Mouse (Mus musculus) kidney, embryonic 15.5 days (tissue): ENCODE measurements around the gene Dad1. TPM values are rescaled to one million over a fixed set of nuclear protein-coding genes. Genes with fewer than 3 reads are reported as not detected.
A peak's percentile ranks its signal among the peaks of the same experiment; 100 is the strongest.

Experiments
- ATAC-seq: fragments of 200-750 bp; cut with Nextera tagmentation; replicated peaks from 2 replicates; pipeline ENCODE4 v1.8.0; 2017; ENCODE audit warnings: moderate TSS enrichment; ENCODE audit not compliant: low FRiP score
- H3K27ac ChIP-seq: fragments of 300-500 bp; sonication (generic); 2 replicates; pipeline ENCODE4 v1.5.1; 2015; ENCODE audit warnings: mild to moderate bottlenecking, inconsistent platforms
- H3K27me3 ChIP-seq: fragments of 300-500 bp; sonication (generic); 2 replicates; pipeline ENCODE4 v1.6.1; 2015; ENCODE audit warnings: inconsistent platforms
- H3K36me3 ChIP-seq: fragments of 300-500 bp; sonication (generic); 2 replicates; pipeline ENCODE4 v1.6.1; 2015; ENCODE audit warnings: inconsistent platforms
- H3K4me1 ChIP-seq: fragments of 300-500 bp; sonication (generic); 2 replicates; pipeline ENCODE4 v1.6.1; 2015; ENCODE audit warnings: inconsistent platforms
- H3K4me2 ChIP-seq: fragments of 300-500 bp; sonication (generic); 2 replicates; pipeline ENCODE4 v1.6.1; 2015; ENCODE audit warnings: moderate library complexity, mild to moderate bottlenecking, inconsistent platforms
- H3K4me3 ChIP-seq: fragments of 300-500 bp; sonication (generic); replicated peaks from 2 replicates; pipeline ENCODE4 v1.5.1; 2015; ENCODE audit warnings: mild to moderate bottlenecking, inconsistent platforms
- H3K9ac ChIP-seq: fragments of 300-500 bp; sonication (generic); 2 replicates; pipeline ENCODE4 v1.6.1; 2015; ENCODE audit warnings: mild to moderate bottlenecking, inconsistent platforms
- H3K9me3 ChIP-seq: fragments of 300-500 bp; sonication (generic); replicated peaks from 2 replicates; pipeline ENCODE4 v1.6.1; 2016; ENCODE audit warnings: inconsistent platforms
- WGBS: fragments of 180-500 bp; shearing (Covaris S2); methylation state at CpG from one replicate; pipeline ENCODE4 v1.1.7; 2015; ENCODE audit warnings: mixed read lengths; 5-methylcytosine and 5-hydroxymethylcytosine counted together
- polyA plus RNA-seq: library from polyadenylated mRNA; unstranded; fragments of >200 nt; fragmentation: Nextera tagmentation; extraction: Ambion mirVana; gene quantifications from 2 replicates; pipeline ENCODE4 v1.2.1, GENCODE M21; 2015

The Dad1 gene
- polyA plus RNA-seq, 1 experiment from 2014 or later, result 441 TPM

- H3K4me2 ChIP-seq, result no peak overlapping the region
- no peak overlapping the region for H3K27ac ChIP-seq
- 72% methylated on average over 3 of the region's 3 CpGs for WGBS
- peaks cover 18% of the 10 kb centered on the region; the same call in 1 of the 2 replicates for H3K4me1 ChIP-seq
- no peaks in the 10 kb centered on the region for H3K36me3 ChIP-seq
- no peak overlapping the region for H3K4me3 ChIP-seq
- H3K27me3 ChIP-seq, result no peaks in the 10 kb centered on the region
- H3K9me3 ChIP-seq, result no peaks in the 10 kb centered on the region
- ATAC-seq, result no peak
- no peak overlapping the region for H3K9ac ChIP-seq
Observed at GRCm38 (mm10) chr14:54197740-54198139, 56.2 kb downstream of the Dad1 start.

- Histone ChIP-seq H3K27ac (no peak overlapping the region), H3K4me1 (peaks cover 36% of the 10 kb centered on the region), H3K9me3 (no peaks in the 10 kb centered on the region), H3K36me3 (no peaks in the 10 kb centered on the region), H3K27me3 (no peaks in the 10 kb centered on the region), H3K4me3 (no peak overlapping the region), H3K9ac (no peak overlapping the region), H3K4me2 (no peak overlapping the region)
- no peak for ATAC-seq
- WGBS, result 73% methylated on average over 6 of the region's 6 CpGs
Observed at GRCm38 (mm10) chr14:54195838-54196423, 58.0 kb downstream of the Dad1 start.

- no peak overlapping the region for H3K4me3 ChIP-seq
- H3K36me3 ChIP-seq, result no peaks in the 10 kb centered on the region
- no peaks in the 10 kb centered on the region for H3K9me3 ChIP-seq
- no peaks in the 10 kb centered on the region for H3K27me3 ChIP-seq
- H3K9ac ChIP-seq, result no peak overlapping the region
- peaks cover 56% of the 10 kb centered on the region for H3K4me1 ChIP-seq
- 72% methylated on average over 9 of the region's 9 CpGs for WGBS
- no peak for ATAC-seq
- no peak overlapping the region for H3K4me2 ChIP-seq
- H3K27ac ChIP-seq, result peak overlapping the region; percentile 4; the same call in 1 of the 2 replicates
Observed at GRCm38 (mm10) chr14:54193354-54194133, 60.4 kb downstream of the Dad1 start.

- no peaks in the 10 kb centered on the region for H3K27me3 ChIP-seq
- no peak overlapping the region for H3K4me2 ChIP-seq
- WGBS, result 44% methylated on average over 3 of the region's 3 CpGs
- H3K27ac ChIP-seq, result peak overlapping the region; percentile 54; the same call in 1 of the 2 replicates
- H3K36me3 ChIP-seq, result no peaks in the 10 kb centered on the region
- peak; percentile 63 for ATAC-seq
- H3K4me1 ChIP-seq, result peaks cover 56% of the 10 kb centered on the region
- no peaks in the 10 kb centered on the region for H3K9me3 ChIP-seq
- H3K4me3 ChIP-seq, result no peak overlapping the region
- no peak overlapping the region for H3K9ac ChIP-seq
Observed at GRCm38 (mm10) chr14:54192462-54192847, 61.4 kb downstream of the Dad1 start.

GRCm38 (mm10) chr14:54191594-54192461 is 62.1 kb downstream of the Dad1 start:
- ATAC-seq, result no peak
- Histone ChIP-seq H3K4me1 (peaks cover 56% of the 10 kb centered on the region), H3K27me3 (no peaks in the 10 kb centered on the region), H3K27ac (peak overlapping the region; percentile 82), H3K9me3 (no peaks in the 10 kb centered on the region), H3K9ac (no peak overlapping the region), H3K4me2 (peak overlapping the region; percentile 28; the same call in 1 of the 2 replicates), H3K4me3 (no peak overlapping the region), H3K36me3 (no peaks in the 10 kb centered on the region)
- 43% methylated on average over 18 of the region's 18 CpGs for WGBS

GRCm38 (mm10) chr14:54191026-54191390 is 62.9 kb downstream of the Dad1 start:
- no peaks in the 10 kb centered on the region for H3K27me3 ChIP-seq
- WGBS, result 32% methylated on average over 4 of the region's 4 CpGs
- no peak overlapping the region for H3K4me3 ChIP-seq
- no peak overlapping the region for H3K9ac ChIP-seq
- ATAC-seq, result no peak
- H3K4me1 ChIP-seq, result peaks cover 56% of the 10 kb centered on the region
- H3K27ac ChIP-seq, result peak overlapping the region; percentile 82
- H3K9me3 ChIP-seq, result no peaks in the 10 kb centered on the region
- H3K36me3 ChIP-seq, result no peaks in the 10 kb centered on the region
- no peak overlapping the region for H3K4me2 ChIP-seq

- no peak for ATAC-seq
- Histone ChIP-seq H3K27ac (peak overlapping the region; percentile 82), H3K27me3 (no peaks in the 10 kb centered on the region), H3K4me3 (no peak overlapping the region), H3K4me2 (no peak overlapping the region), H3K9me3 (no peaks in the 10 kb centered on the region), H3K4me1 (peaks cover 56% of the 10 kb centered on the region), H3K9ac (no peak overlapping the region), H3K36me3 (no peaks in the 10 kb centered on the region)
- WGBS, result 31% methylated on average over 7 of the region's 7 CpGs
Observed at GRCm38 (mm10) chr14:54190305-54191025, 63.4 kb downstream of the Dad1 start.

- Histone ChIP-seq H3K27me3 (no peaks in the 10 kb centered on the region), H3K4me1 (peaks cover 48% of the 10 kb centered on the region), H3K9me3 (no peaks in the 10 kb centered on the region), H3K36me3 (no peaks in the 10 kb centered on the region), H3K9ac (no peak overlapping the region), H3K4me2 (no peak overlapping the region), H3K27ac (no peak overlapping the region; the same call in 1 of the 2 replicates), H3K4me3 (no peak overlapping the region)
- no peak for ATAC-seq
- 56% methylated on average over 3 of the region's 3 CpGs for WGBS
Observed at GRCm38 (mm10) chr14:54189255-54189654, 64.6 kb downstream of the Dad1 start.

- WGBS, result 76% methylated on average over 6 of the region's 6 CpGs
- Histone ChIP-seq H3K4me2 (no peak overlapping the region), H3K9ac (no peak overlapping the region), H3K36me3 (no peaks in the 10 kb centered on the region), H3K9me3 (no peaks in the 10 kb centered on the region), H3K27me3 (no peaks in the 10 kb centered on the region), H3K4me1 (peaks cover 33% of the 10 kb centered on the region), H3K27ac (no peak overlapping the region), H3K4me3 (no peak overlapping the region)
- no peak for ATAC-seq
Observed at GRCm38 (mm10) chr14:54187211-54187610, 66.7 kb downstream of the Dad1 start.
